Mouse (Mus musculus): ENCODE results near the gene Fcgrt.
A peak's percentile ranks its signal among the peaks of the same experiment; 100 is the strongest.

DNA sequence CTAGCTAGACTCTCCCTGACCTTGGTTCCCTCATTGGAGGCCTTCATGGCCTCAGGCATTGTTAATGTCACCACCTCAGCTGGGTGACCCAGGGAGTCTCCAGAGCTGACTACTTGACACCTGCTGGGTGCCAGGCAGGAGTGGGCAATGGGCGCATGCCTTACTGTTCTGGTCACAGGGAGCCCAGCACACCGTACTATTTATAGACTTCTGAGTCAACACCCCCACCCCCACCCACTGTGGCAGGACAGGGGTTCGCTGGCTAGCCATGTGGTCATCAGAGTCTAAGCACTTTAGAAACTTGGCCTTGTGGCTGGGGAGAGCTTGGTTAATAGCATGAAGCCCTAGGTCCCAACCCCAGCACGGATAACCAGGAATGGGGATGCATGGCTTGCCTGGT, 28.2 kb downstream of the Fcgrt start:
- TF ChIP-seq POLR2A (IDR thresholded peaks at IDR 0.05; ENCODE audit: insufficient read length, low read depth): no peak
- TF ChIP-seq CEBPB (IDR thresholded peaks at IDR 0.05; ENCODE audit: insufficient read depth, poor library complexity, severe bottlenecking): no peak
- TF ChIP-seq USF1 (IDR thresholded peaks at IDR 0.05; ENCODE audit: low read depth): no peak
- TF ChIP-seq MYOD1 (IDR thresholded peaks at IDR 0.05; ENCODE audit: control insufficient read depth in 1 of 3, insufficient read length in 2 of 3, low read depth in 2 of 3): peak in 2 of 3 experiments; percentile 70 to 85
- TF ChIP-seq REST (IDR thresholded peaks at IDR 0.05; ENCODE audit: insufficient read depth, insufficient read length): no peak
- no peak for TF ChIP-seq E2F4 (IDR thresholded peaks at IDR 0.05; ENCODE audit: insufficient read depth)
- no peak for TF ChIP-seq POLR2AphosphoS2 (IDR thresholded peaks at IDR 0.05; ENCODE audit: insufficient read length, low read depth)
- no peak for TF ChIP-seq TCF3 (IDR thresholded peaks at IDR 0.05; ENCODE audit: insufficient read length, low read depth)
- TF ChIP-seq TCF12 (IDR thresholded peaks at IDR 0.05; ENCODE audit: insufficient read depth, poor library complexity, severe bottlenecking): no peak
